Mouse (Mus musculus): ENCODE measurements around the gene Prg2. TPM values are rescaled to one million over a fixed set of nuclear protein-coding genes. Genes with fewer than 3 reads are reported as not detected.

Gene Prg2
- 0.68 TPM in 1 of 2 replicates, not detected in the other for polyA plus RNA-seq (2015; fragmentation: Nextera tagmentation; extraction: Ambion mirVana)

DNA sequence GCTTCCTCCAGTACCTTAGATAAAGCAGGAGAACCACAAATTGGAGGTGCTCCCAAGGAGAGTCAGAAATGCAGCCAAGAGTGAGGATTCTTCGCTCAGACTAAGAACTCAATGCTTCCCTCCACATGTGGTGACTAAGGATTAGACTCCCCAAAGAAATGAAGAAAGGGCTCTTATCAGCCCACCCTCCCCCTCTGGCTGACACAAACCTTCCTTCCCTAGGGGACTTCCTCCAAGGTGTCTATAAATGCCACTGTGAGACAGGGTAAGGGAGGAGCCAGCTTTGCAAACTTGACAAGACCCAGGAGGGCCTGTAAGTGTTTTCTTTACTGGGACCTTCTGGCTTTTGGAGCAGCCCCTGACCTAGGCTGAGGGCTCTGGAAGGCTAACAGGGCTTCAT lies at the start of gene Prg2:
Gene Prg2, plus strand, starts transcription at position 274 of the 400 bp plus-strand sequence.
- no peak for ATAC-seq (replicated peaks; ENCODE audit: extremely low read depth, insufficient read depth, low FRiP score)
- Histone ChIP-seq H3K9me3 (replicated peaks; ENCODE audit: control insufficient read depth, low read length) (no peaks in the 10 kb centered on the region), H3K4me1 (ENCODE audit: control insufficient read depth, insufficient read depth, low read length) (no peaks in the 10 kb centered on the region), H3K4me2 (ENCODE audit: low read depth, low read length) (no peak within 1 kb of the TSS), H3K4me3 (ENCODE audit: low read length) (no peak within 1 kb of the TSS), H3K9ac (ENCODE audit: low read length) (no peak within 1 kb of the TSS), H3K36me3 (ENCODE audit: control insufficient read depth, insufficient read depth) (no peaks in the 10 kb centered on the region), H3K27ac (ENCODE audit: low read length) (no peak within 1 kb of the TSS), H3K27me3 (ENCODE audit: control insufficient read depth, insufficient read depth, low read length) (no peaks in the 10 kb centered on the region)
- 41% methylated on average over 1 of the region's 1 CpGs for WGBS

DNA sequence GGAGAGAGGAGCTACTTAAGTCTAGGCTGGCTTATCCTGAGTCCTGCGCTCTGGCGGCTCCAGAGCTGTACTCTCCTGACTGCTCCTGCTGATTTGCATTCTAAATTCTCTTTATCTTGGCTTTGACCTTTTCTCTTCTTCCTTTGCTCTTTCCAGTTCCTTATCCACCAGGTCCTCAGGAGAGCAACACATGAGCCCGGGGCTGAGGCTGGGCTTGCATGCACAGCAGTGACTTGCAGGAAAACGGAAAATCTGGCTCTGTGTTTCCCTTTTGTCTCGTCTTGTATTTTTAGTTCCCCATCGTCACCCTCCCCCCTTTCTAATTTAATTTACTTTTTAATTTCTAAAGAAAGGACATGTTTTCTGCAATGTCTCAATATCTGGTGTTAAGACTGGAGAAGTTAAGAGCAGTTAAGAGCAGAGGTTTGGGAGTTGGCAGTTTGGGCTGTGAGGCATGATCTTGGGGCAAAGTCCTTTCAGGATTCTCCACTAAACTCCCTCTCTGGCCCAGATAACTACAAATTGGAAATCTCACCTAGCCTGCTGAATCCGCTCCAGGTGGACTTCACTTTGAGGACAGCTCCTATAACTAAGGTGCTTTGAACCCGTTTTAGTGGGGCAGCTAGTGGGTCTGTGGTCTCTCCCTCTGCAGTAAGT lies 46.1 kb upstream of the Prg2 start:
- Histone ChIP-seq H3K36me3 (ENCODE audit: control insufficient read depth, insufficient read depth) (no peaks in the 10 kb centered on the region), H3K27ac (ENCODE audit: low read length) (no peak overlapping the region), H3K27me3 (ENCODE audit: control insufficient read depth, insufficient read depth, low read length) (no peaks in the 10 kb centered on the region), H3K4me2 (ENCODE audit: low read depth, low read length) (no peak overlapping the region), H3K4me1 (ENCODE audit: control insufficient read depth, insufficient read depth, low read length) (0 out of 2 replicates have a peak, but pooled peaks cover 3% of the 10 kb centered on the region), H3K9me3 (replicated peaks; ENCODE audit: control insufficient read depth, low read length) (no peaks in the 10 kb centered on the region), H3K9ac (ENCODE audit: low read length) (no peak overlapping the region), H3K4me3 (ENCODE audit: low read length) (no peak overlapping the region)
- 60% methylated on average over 8 of the region's 8 CpGs for WGBS
- ATAC-seq (replicated peaks; ENCODE audit: extremely low read depth, insufficient read depth, low FRiP score) = no peak

DNA sequence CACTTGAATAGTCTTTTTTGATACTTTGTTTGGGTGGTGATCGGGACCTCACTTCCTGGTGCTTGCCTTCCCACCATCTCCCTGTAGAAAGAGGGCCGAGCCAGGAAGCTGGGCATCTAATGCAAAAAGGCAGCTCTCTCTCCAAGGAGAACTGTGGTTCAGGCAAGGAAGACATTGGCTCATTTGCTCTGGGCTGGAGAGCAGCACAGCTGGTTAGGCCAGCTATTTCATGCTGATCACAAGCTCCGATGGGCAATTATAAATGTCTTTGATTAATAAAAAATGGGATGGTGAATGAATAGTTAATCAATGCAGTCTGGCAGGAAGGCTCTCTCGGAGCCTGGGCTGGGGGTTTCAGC lies 45.6 kb upstream of the Prg2 start:
- ATAC-seq (replicated peaks; ENCODE audit: extremely low read depth, insufficient read depth, low FRiP score) = no peak
- WGBS = 78% methylated on average over 4 of the region's 4 CpGs
- no peak overlapping the region for H3K27ac ChIP-seq (ENCODE audit: low read length)

DNA sequence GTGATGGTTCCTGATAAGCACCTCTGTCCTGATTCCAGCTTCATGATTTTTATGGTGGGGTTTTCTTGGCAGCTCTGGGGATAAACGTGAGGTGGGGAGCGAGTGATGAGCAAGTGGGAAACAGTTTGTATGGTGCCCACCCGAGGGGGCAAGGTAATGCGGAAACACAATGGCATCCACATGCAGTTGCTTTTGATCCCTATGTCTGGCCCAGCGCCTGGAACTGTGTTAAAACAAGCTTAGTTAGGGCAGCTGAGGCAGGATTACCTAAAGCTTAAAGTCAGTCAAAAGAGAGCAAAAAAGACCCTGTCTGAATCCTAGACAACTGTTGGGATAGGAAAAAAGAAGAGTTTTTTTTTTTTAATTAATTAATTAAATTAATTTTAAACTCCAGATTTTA lies 45.2 kb upstream of the Prg2 start:
- WGBS = 83% methylated on average over 5 of the region's 5 CpGs
- Histone ChIP-seq H3K27ac (ENCODE audit: low read length) (no peak overlapping the region), H3K4me1 (ENCODE audit: control insufficient read depth, insufficient read depth, low read length) (0 out of 2 replicates have a peak, but pooled peaks cover 3% of the 10 kb centered on the region), H3K27me3 (ENCODE audit: control insufficient read depth, insufficient read depth, low read length) (no peaks in the 10 kb centered on the region), H3K4me2 (ENCODE audit: low read depth, low read length) (no peak overlapping the region), H3K4me3 (ENCODE audit: low read length) (no peak overlapping the region), H3K36me3 (ENCODE audit: control insufficient read depth, insufficient read depth) (no peaks in the 10 kb centered on the region; the same call in 1 of the 2 replicates), H3K9ac (ENCODE audit: low read length) (no peak overlapping the region), H3K9me3 (replicated peaks; ENCODE audit: control insufficient read depth, low read length) (no peaks in the 10 kb centered on the region)
- no peak for ATAC-seq (replicated peaks; ENCODE audit: extremely low read depth, insufficient read depth, low FRiP score)

More for the DNA sequence above, 45.6 kb upstream of the Prg2 start:
- Histone ChIP-seq H3K9ac (ENCODE audit: low read length) (no peak overlapping the region), H3K4me3 (ENCODE audit: low read length) (no peak overlapping the region), H3K4me1 (ENCODE audit: control insufficient read depth, insufficient read depth, low read length) (0 out of 2 replicates have a peak, but pooled peaks cover 3% of the 10 kb centered on the region), H3K4me2 (ENCODE audit: low read depth, low read length) (no peak overlapping the region), H3K9me3 (replicated peaks; ENCODE audit: control insufficient read depth, low read length) (no peaks in the 10 kb centered on the region), H3K36me3 (ENCODE audit: control insufficient read depth, insufficient read depth) (no peaks in the 10 kb centered on the region; the same call in 1 of the 2 replicates), H3K27me3 (ENCODE audit: control insufficient read depth, insufficient read depth, low read length) (no peaks in the 10 kb centered on the region)

DNA sequence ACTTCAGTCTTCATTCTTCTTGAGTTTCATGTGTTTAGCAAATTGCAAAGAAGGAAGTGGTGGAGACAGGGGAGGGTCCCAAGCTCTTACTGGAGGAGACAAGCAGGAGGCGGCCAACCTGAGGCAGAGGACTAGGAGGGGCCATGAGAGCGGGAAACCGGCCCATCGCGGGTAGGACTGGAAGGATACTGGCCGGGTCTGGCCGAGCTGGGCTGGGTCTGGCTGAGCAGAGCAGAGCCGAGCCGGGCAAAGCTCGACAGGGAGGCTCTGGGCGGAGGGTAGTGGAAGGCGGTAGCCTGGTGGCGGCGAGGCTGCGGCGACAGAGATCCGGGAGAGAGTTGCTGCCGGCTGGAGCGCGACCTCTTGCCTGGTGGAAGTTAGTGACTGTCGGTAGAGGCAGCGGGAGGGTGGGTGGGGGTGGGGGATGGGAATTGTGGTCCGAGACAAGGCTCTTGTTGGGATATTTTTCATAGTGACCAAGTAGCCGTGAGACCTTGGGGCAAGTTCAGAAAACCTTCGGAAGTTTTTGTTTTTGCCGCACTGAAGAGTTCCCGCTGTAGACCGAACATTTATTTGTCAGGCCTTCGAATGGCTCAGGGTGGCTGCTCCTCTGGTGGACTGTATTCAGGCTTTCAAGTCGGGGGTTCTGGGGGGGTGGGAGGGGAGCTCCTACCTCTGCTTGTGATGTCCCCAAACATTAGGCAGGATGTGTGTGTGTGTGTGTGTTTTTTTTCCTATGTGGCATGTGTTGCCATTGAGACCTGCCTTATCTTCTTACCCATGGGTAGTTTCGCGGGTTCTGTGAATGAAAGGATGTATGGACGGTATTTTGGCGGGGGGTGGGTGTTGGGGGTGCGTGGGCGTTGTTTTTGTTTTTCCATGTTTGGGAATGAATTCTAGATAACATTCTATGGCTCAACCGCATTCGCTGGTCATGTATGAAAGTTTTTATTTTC lies 43.5 kb upstream of the Prg2 start, which contains the start of gene Slc43a3:
Gene Slc43a3, plus strand, starts transcription at position 106 of the 956 bp plus-strand sequence.
- 0 out of 2 replicates have a peak, but pooled peaks cover 3% of the 10 kb centered on the region for H3K4me1 ChIP-seq (ENCODE audit: control insufficient read depth, insufficient read depth, low read length)
- H3K36me3 ChIP-seq (ENCODE audit: control insufficient read depth, insufficient read depth) = no peaks in the 10 kb centered on the region; the same call in 1 of the 2 replicates
- H3K4me2 ChIP-seq (ENCODE audit: low read depth, low read length) = peak within 1 kb of the TSS; percentile 73
- peak within 1 kb of the TSS; percentile 78 for H3K9ac ChIP-seq (ENCODE audit: low read length)
- ATAC-seq (replicated peaks; ENCODE audit: extremely low read depth, insufficient read depth, low FRiP score) = peak; percentile 91
- peak within 1 kb of the TSS; percentile 65 for H3K4me3 ChIP-seq (ENCODE audit: low read length)
- peak within 1 kb of the TSS; percentile 82 for H3K27ac ChIP-seq (ENCODE audit: low read length)
- no peaks in the 10 kb centered on the region for H3K9me3 ChIP-seq (replicated peaks; ENCODE audit: control insufficient read depth, low read length)
- no peaks in the 10 kb centered on the region for H3K27me3 ChIP-seq (ENCODE audit: control insufficient read depth, insufficient read depth, low read length)
- 8% methylated on average over 38 of the region's 38 CpGs for WGBS

DNA sequence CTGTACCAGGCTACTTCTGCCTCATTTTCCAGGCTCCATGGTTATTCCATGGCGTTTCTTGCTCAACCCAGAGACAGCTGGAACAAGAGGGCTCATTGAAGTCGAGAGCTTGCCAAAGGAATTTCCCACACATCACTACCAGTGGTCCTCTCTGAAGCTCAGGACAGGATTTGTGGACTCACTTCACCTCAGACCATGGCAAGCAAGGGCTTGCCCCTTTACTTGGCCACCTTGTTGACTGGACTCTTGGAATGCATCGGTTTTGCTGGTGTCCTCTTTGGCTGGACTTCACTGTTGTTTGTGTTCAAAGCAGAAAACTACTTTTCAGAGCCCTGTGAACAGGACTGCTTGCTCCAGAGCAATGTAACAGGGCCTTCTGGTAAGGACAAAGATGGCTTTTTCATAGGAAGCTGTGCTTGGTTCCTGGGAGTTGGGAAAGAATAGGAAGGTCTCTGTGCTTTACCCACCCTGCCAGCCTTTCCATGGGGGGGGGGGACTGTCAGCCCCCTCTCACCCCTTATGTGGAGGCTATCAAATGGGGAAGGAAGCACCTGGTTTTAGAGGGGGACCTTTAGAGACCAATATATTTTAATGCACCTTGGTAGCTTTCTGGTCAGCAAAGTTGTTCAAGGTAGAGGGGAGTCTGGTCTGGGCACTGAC lies 42.6 kb upstream of the Prg2 start:
- Histone ChIP-seq H3K27ac (ENCODE audit: low read length) (peak overlapping the region; percentile 71), H3K36me3 (ENCODE audit: control insufficient read depth, insufficient read depth) (no peaks in the 10 kb centered on the region; the same call in 1 of the 2 replicates), H3K4me2 (ENCODE audit: low read depth, low read length) (peak overlapping the region; percentile 73), H3K9me3 (replicated peaks; ENCODE audit: control insufficient read depth, low read length) (no peaks in the 10 kb centered on the region), H3K4me1 (ENCODE audit: control insufficient read depth, insufficient read depth, low read length) (0 out of 2 replicates have a peak, but pooled peaks cover 3% of the 10 kb centered on the region), H3K27me3 (ENCODE audit: control insufficient read depth, insufficient read depth, low read length) (no peaks in the 10 kb centered on the region), H3K9ac (ENCODE audit: low read length) (peak overlapping the region; percentile 78), H3K4me3 (ENCODE audit: low read length) (peak overlapping the region; percentile 65)
- no peak for ATAC-seq (replicated peaks; ENCODE audit: extremely low read depth, insufficient read depth, low FRiP score)
- 40% methylated on average over 3 of the region's 3 CpGs for WGBS

DNA sequence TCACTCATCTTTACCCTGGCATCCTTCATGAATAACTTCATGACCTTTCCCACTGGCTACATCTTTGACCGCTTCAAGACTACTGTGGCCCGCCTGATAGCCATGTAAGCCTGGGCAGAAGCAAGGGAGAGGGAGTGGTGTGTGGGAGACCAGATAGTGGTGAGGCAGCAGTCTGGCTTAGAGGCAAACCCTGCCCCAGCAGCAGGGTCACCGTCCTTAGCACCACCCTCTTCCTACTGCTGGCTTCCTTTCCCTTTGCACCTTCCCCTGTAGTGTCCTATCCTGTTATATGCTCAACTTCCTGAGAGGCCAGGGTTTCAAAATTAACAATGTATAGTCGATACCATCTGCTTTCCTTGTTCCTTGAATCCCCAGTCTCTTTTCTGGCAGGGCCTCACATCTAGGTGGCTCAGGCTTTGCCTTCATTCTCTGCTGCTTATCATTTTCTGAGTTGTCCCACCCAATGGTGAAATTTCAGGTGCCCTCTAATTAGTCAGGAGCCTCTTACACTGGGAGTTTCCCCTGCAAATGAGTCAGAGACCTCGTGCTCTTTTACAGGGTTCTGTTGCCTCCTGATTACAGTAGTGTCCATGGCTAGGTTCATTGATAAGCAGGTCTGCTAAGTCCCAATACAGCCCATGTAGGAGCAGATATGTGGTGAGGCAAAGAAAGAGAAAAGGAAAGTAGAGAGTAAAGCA lies 41.9 kb upstream of the Prg2 start:
- Histone ChIP-seq H3K9me3 (replicated peaks; ENCODE audit: control insufficient read depth, low read length) (no peaks in the 10 kb centered on the region), H3K4me2 (ENCODE audit: low read depth, low read length) (peak overlapping the region; percentile 73), H3K4me1 (ENCODE audit: control insufficient read depth, insufficient read depth, low read length) (0 out of 2 replicates have a peak, but pooled peaks cover 3% of the 10 kb centered on the region), H3K4me3 (ENCODE audit: low read length) (peak overlapping the region; percentile 65), H3K9ac (ENCODE audit: low read length) (peak overlapping the region; percentile 78), H3K27ac (ENCODE audit: low read length) (peak overlapping the region; percentile 71), H3K27me3 (ENCODE audit: control insufficient read depth, insufficient read depth, low read length) (no peaks in the 10 kb centered on the region), H3K36me3 (ENCODE audit: control insufficient read depth, insufficient read depth) (no peaks in the 10 kb centered on the region; the same call in 1 of the 2 replicates)
- no peak; the same call in 1 of the 2 replicates for ATAC-seq (replicated peaks; ENCODE audit: extremely low read depth, insufficient read depth, low FRiP score)
- 49% methylated on average over 5 of the region's 5 CpGs for WGBS

DNA sequence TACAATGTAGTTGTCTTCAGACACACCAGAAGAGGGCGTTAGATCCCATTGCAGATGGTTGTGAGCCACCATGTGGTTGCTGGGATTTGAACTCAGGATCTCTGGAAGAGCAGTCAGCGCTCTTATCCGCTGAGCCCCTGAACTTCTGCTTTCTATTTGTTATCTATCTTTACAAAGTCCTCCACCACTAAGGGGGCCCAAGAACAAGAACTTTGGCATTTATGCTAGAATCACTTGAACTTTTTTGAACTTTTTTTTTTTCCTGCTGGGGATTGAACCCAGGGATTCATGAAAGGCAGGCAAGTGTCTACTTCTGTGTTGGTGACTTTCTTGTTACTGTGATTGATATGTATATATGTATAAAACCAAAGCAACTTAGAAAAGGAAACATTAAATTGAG lies 41.0 kb upstream of the Prg2 start:
- no peak for ATAC-seq (replicated peaks; ENCODE audit: extremely low read depth, insufficient read depth, low FRiP score)
- WGBS = 95% methylated on average over 3 of the region's 3 CpGs
- Histone ChIP-seq H3K27ac (ENCODE audit: low read length) (no peak overlapping the region), H3K9me3 (replicated peaks; ENCODE audit: control insufficient read depth, low read length) (no peaks in the 10 kb centered on the region), H3K27me3 (ENCODE audit: control insufficient read depth, insufficient read depth, low read length) (no peaks in the 10 kb centered on the region), H3K4me2 (ENCODE audit: low read depth, low read length) (no peak overlapping the region), H3K36me3 (ENCODE audit: control insufficient read depth, insufficient read depth) (no peaks in the 10 kb centered on the region; the same call in 1 of the 2 replicates), H3K4me3 (ENCODE audit: low read length) (no peak overlapping the region), H3K9ac (ENCODE audit: low read length) (no peak overlapping the region), H3K4me1 (ENCODE audit: control insufficient read depth, insufficient read depth, low read length) (0 out of 2 replicates have a peak, but pooled peaks cover 3% of the 10 kb centered on the region)

All from heart, embryonic 16.5 days (tissue).